Mouse (Mus musculus) neural tube, embryonic 12.5 days (tissue): ENCODE measurements around the gene Mdc1. TPM values are rescaled to one million over a fixed set of nuclear protein-coding genes. Genes with fewer than 3 reads are reported as not detected.

ENCODE experiments used
- ATAC-seq: fragments of 200-750 bp; cut with Nextera tagmentation; 2 replicates; pipeline ENCODE4 v1.8.0; 2017; ENCODE audit warnings: low read depth, mild to moderate bottlenecking, moderate TSS enrichment, moderate library complexity; ENCODE audit not compliant: low FRiP score
- H3K27ac ChIP-seq: fragments of 300-500 bp; sonication (generic); 2 replicates; pipeline ENCODE4 v1.5.1; 2016
- H3K27me3 ChIP-seq: fragments of 300-500 bp; sonication (generic); replicated peaks from 2 replicates; pipeline ENCODE4 v1.6.1; 2016; ENCODE audit warnings: mild to moderate bottlenecking
- H3K36me3 ChIP-seq: fragments of 300-500 bp; sonication (generic); 2 replicates; pipeline ENCODE4 v1.6.1; 2016; ENCODE audit warnings: mild to moderate bottlenecking
- H3K4me1 ChIP-seq: fragments of 300-500 bp; sonication (generic); 2 replicates; pipeline ENCODE4 v1.6.1; 2016
- H3K4me2 ChIP-seq: fragments of 300-500 bp; sonication (generic); replicated peaks from 2 replicates; pipeline ENCODE4 v1.6.1; 2016; ENCODE audit warnings: mild to moderate bottlenecking
- H3K4me3 ChIP-seq: fragments of 300-500 bp; sonication (generic); 2 replicates; pipeline ENCODE4 v1.5.1; 2016
- H3K9ac ChIP-seq: fragments of 300-500 bp; sonication (generic); 2 replicates; pipeline ENCODE4 v1.6.1; 2016; ENCODE audit warnings: mild to moderate bottlenecking
- H3K9me3 ChIP-seq: fragments of 300-500 bp; sonication (generic); 2 replicates; pipeline ENCODE4 v1.6.1; 2016; ENCODE audit warnings: mild to moderate bottlenecking
- WGBS: fragments of 180-500 bp; shearing (Covaris S2); methylation state at CpG from one replicate; pipeline ENCODE4 v1.1.7; 2016; 5-methylcytosine and 5-hydroxymethylcytosine counted together
- polyA plus RNA-seq: library from polyadenylated mRNA; unstranded; fragments of >200 nt; fragmentation: Nextera tagmentation; extraction: Ambion mirVana; gene quantifications from 2 replicates; pipeline ENCODE4 v1.2.1, GENCODE M21; 2016

The Mdc1 gene
- 13.6 and 14.7 TPM in 2 replicates for polyA plus RNA-seq

GRCm38 (mm10) chr17:35841076-35841950 is at the start of gene Mdc1:
Gene Mdc1 (plus strand): TSS chr17:35841515.
- Histone ChIP-seq H3K36me3 (peaks cover 21% of the 10 kb centered on the region), H3K9me3 (no peaks in the 10 kb centered on the region), H3K4me3 (peak within 1 kb of the TSS; percentile 53), H3K9ac (peak within 1 kb of the TSS; percentile 64), H3K27me3 (no peaks in the 10 kb centered on the region), H3K4me2 (peak within 1 kb of the TSS; percentile 65), H3K27ac (0 out of 2 replicates have a peak within 1 kb of the TSS, but pooled peaks have one; percentile 26), H3K4me1 (peaks cover 16% of the 10 kb centered on the region)
- under 1% methylated on average over 59 of the region's 59 CpGs for WGBS
- peak; percentile 88 for ATAC-seq

DNA sequence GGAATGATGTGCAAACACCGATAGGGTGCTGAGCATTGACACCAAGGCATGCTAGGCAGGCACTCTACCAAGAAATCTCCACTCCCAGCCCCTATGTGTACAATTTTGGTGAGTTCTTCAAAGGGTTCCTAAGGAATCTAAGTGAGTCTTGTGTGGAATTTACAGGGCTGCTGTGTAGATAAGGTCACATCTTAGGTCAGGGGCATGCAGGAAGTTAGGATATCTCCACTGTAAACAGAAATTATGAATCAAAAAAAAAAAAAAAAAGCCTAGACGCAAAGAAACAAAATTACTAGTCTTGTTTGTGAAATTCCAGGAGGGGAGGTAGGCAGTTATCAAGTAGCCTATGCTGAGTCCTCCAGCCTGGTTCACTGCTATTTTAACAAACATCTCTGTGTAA is 48.5 kb upstream of the Mdc1 start:
- Histone ChIP-seq H3K27ac (no peak overlapping the region), H3K4me2 (no peak overlapping the region), H3K4me3 (no peak overlapping the region), H3K36me3 (no peaks in the 10 kb centered on the region), H3K27me3 (no peaks in the 10 kb centered on the region), H3K9ac (no peak overlapping the region), H3K4me1 (no peaks in the 10 kb centered on the region), H3K9me3 (no peaks in the 10 kb centered on the region)
- ATAC-seq = no peak
- 92% methylated on average over 2 of the region's 2 CpGs for WGBS

GRCm38 (mm10) chr17:35795099-35795498 is 46.2 kb upstream of the Mdc1 start:
- H3K4me1 ChIP-seq = no peaks in the 10 kb centered on the region
- WGBS = 60% methylated on average over 2 of the region's 2 CpGs
- no peak overlapping the region for H3K4me2 ChIP-seq
- ATAC-seq = no peak
- no peak overlapping the region for H3K9ac ChIP-seq
- no peak overlapping the region for H3K27ac ChIP-seq
- H3K27me3 ChIP-seq = no peaks in the 10 kb centered on the region
- no peaks in the 10 kb centered on the region for H3K36me3 ChIP-seq
- H3K4me3 ChIP-seq = no peak overlapping the region
- H3K9me3 ChIP-seq = no peaks in the 10 kb centered on the region

DNA sequence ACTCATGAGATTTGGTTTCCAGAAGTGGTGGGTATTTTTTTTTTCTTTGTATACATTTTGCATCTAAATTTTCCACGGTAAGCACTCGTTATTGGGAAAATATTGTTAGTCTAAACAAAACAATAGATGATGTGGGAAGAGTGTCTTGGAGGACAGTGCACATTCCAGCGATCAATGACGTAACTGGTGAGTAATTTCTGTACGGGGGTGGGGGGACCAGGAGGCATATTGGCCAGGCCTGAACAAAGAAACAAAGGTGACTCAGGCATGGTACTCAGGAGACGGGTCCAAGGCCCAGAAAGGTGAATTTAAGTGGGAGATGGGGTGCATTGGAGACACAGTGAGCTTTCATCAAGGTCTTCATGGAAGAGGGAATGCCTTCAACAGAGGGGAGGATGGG is 45.7 kb upstream of the Mdc1 start:
- no peak overlapping the region for H3K4me2 ChIP-seq
- H3K27me3 ChIP-seq = no peaks in the 10 kb centered on the region
- no peaks in the 10 kb centered on the region for H3K9me3 ChIP-seq
- H3K9ac ChIP-seq = no peak overlapping the region
- WGBS = 89% methylated on average over 6 of the region's 6 CpGs
- H3K4me1 ChIP-seq = no peaks in the 10 kb centered on the region
- no peak overlapping the region for H3K27ac ChIP-seq
- no peak overlapping the region for H3K4me3 ChIP-seq
- H3K36me3 ChIP-seq = no peaks in the 10 kb centered on the region
- no peak for ATAC-seq

GRCm38 (mm10) chr17:35796835-35797234 is 44.5 kb upstream of the Mdc1 start:
- 80% methylated on average over 5 of the region's 5 CpGs for WGBS
- no peaks in the 10 kb centered on the region for H3K4me1 ChIP-seq
- no peaks in the 10 kb centered on the region for H3K9me3 ChIP-seq
- no peak overlapping the region for H3K27ac ChIP-seq
- H3K36me3 ChIP-seq = no peaks in the 10 kb centered on the region
- no peaks in the 10 kb centered on the region for H3K27me3 ChIP-seq
- no peak overlapping the region for H3K4me3 ChIP-seq
- no peak overlapping the region for H3K9ac ChIP-seq
- no peak for ATAC-seq
- no peak overlapping the region for H3K4me2 ChIP-seq

DNA sequence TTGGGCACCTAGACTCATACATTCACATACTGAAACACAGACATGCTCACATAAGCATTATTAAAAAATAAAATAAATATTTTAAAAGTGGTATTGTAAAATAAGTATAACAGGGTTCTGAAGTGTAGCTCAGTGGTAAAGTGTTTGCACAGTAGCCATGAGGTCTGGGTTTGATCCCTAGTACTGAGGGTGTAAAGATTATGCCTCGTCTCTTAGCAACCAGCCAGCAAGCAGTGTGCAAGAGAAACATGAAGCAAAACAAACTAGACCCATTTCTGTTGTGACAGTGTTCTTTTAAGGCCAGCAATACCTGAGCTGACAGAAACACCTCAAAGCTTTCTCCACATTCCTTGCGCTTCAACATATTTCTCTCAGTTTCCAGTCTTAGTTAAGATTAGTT is 40.4 kb upstream of the Mdc1 start:
- ATAC-seq = no peak
- H3K27ac ChIP-seq = no peak overlapping the region
- H3K4me1 ChIP-seq = no peaks in the 10 kb centered on the region
- H3K27me3 ChIP-seq = no peaks in the 10 kb centered on the region
- H3K36me3 ChIP-seq = no peaks in the 10 kb centered on the region
- H3K4me3 ChIP-seq = no peak overlapping the region
- H3K9me3 ChIP-seq = no peaks in the 10 kb centered on the region
- no peak overlapping the region for H3K4me2 ChIP-seq
- 76% methylated on average over 2 of the region's 2 CpGs for WGBS
- no peak overlapping the region for H3K9ac ChIP-seq

DNA sequence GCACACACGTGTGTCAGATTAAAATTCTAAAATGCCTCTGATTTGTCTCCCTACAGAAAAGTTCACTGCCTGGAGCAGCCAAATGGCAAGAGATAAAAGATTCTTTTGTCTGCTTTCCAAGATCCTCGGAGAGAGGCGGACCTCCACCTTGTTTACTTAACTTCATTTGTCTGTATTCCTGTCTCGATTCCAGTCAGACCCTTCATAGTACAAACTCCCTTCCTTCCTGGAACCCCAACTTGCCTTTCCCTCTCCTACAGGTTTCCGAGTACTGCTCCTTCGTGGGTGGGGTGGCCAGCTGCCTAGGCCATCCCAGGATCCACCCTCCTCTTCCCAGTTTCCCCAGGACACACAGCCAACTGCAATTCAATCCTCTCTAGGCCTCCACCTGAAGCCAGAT is 38.3 kb upstream of the Mdc1 start:
- ATAC-seq = no peak
- H3K9ac ChIP-seq = no peak overlapping the region
- no peaks in the 10 kb centered on the region for H3K9me3 ChIP-seq
- no peak overlapping the region for H3K4me2 ChIP-seq
- H3K36me3 ChIP-seq = no peaks in the 10 kb centered on the region
- WGBS = 68% methylated on average over 6 of the region's 6 CpGs
- no peak overlapping the region for H3K4me3 ChIP-seq
- H3K27ac ChIP-seq = no peak overlapping the region
- no peaks in the 10 kb centered on the region for H3K4me1 ChIP-seq
- no peaks in the 10 kb centered on the region for H3K27me3 ChIP-seq

DNA sequence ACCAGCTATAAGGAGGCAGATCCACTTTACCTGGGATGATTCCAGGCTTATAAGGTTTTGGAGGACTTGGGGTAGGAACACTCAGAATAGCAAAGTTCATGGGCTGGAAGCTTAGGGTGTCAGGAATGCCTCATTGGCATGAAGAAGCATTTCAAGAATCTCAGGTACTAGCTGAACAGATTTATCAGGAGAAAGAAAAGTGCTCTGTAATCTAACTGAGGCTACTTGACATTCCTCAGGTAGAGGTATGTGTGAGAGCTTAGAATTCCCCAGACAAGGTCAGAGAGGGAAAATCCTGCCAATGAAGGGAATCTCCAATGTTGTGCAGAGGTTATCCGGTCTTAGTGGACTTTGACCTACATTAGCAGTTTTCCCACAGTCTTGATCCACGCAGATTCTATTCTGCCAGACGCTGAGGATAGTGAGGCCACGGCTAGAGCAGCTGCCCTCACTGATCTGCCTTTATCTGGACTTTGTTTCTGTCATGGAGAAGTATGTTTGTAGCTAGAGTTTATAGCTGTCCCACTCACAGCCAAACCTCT is 37.4 kb upstream of the Mdc1 start:
- Histone ChIP-seq H3K27me3 (no peaks in the 10 kb centered on the region), H3K4me1 (no peaks in the 10 kb centered on the region), H3K4me3 (no peak overlapping the region), H3K9ac (no peak overlapping the region), H3K27ac (no peak overlapping the region), H3K36me3 (no peaks in the 10 kb centered on the region), H3K9me3 (no peaks in the 10 kb centered on the region), H3K4me2 (no peak overlapping the region)
- ATAC-seq = no peak
- 85% methylated on average over 4 of the region's 4 CpGs for WGBS

- H3K9me3 ChIP-seq = no peaks in the 10 kb centered on the region
- WGBS = 73% methylated on average over 9 of the region's 9 CpGs
- no peak overlapping the region for H3K9ac ChIP-seq
- no peaks in the 10 kb centered on the region for H3K4me1 ChIP-seq
- no peak for ATAC-seq
- no peak overlapping the region for H3K4me3 ChIP-seq
- no peak overlapping the region for H3K27ac ChIP-seq
- no peaks in the 10 kb centered on the region for H3K36me3 ChIP-seq
- no peak overlapping the region for H3K4me2 ChIP-seq
- no peaks in the 10 kb centered on the region for H3K27me3 ChIP-seq
These were observed 33.2 kb upstream of the Mdc1 start for GRCm38 (mm10) chr17:35808073-35808472.

DNA sequence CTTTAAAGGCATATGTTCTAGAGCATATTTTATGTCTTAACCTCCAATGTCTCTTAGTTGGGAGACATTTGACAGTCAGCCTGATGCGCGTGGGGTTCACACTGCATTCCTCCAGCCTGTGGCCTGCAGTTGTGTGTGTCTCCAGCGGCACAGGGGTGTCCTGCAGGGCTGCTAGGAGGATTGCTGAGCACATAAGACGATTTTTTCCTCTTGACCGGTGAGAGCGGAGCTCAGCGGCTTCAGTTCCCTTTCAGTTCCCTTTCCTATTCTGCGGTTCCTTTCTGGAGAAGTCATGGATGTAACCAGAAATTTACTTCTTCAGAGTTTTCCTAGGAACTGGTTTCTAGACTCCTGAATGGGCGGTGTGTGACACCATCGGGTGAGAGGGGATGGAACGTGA is 31.9 kb upstream of the Mdc1 start:
- Histone ChIP-seq H3K27ac (no peak overlapping the region), H3K4me2 (no peak overlapping the region), H3K4me1 (no peaks in the 10 kb centered on the region), H3K36me3 (no peaks in the 10 kb centered on the region), H3K9me3 (no peaks in the 10 kb centered on the region), H3K27me3 (no peaks in the 10 kb centered on the region), H3K4me3 (no peak overlapping the region), H3K9ac (no peak overlapping the region)
- 88% methylated on average over 11 of the region's 11 CpGs for WGBS
- ATAC-seq = no peak

- no peak for ATAC-seq
- H3K27ac ChIP-seq = no peak overlapping the region
- no peaks in the 10 kb centered on the region for H3K36me3 ChIP-seq
- WGBS = 88% methylated on average over 5 of the region's 5 CpGs
- H3K4me1 ChIP-seq = no peaks in the 10 kb centered on the region
- no peaks in the 10 kb centered on the region for H3K9me3 ChIP-seq
- H3K4me3 ChIP-seq = no peak overlapping the region
- H3K4me2 ChIP-seq = no peak overlapping the region
- no peak overlapping the region for H3K9ac ChIP-seq
- no peaks in the 10 kb centered on the region for H3K27me3 ChIP-seq
These were observed 30.2 kb upstream of the Mdc1 start for GRCm38 (mm10) chr17:35810900-35811648.

DNA sequence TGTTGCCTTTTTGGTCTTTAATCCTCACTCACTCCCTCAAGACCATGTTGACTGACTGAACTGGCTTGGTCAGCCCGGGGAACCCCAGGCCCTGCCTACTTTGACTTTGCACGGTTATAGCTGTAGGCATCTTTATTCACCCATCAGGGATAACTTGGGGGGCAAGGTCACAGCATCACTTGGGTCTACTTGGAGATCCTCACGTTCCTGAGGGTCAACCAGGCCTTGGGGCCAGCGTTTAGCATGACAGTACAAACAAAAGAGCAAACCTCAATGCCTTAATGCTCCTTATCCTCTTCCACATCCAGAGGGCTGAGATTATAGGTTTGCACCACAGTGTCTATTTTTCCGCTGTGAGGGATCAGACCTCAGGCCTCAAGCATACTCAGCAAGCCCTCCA is 29.0 kb upstream of the Mdc1 start:
- ATAC-seq = no peak
- no peaks in the 10 kb centered on the region for H3K36me3 ChIP-seq
- H3K4me1 ChIP-seq = 0 out of 2 replicates have a peak, but pooled peaks cover 9% of the 10 kb centered on the region
- no peak overlapping the region for H3K9ac ChIP-seq
- H3K27me3 ChIP-seq = no peaks in the 10 kb centered on the region
- 73% methylated on average over 5 of the region's 5 CpGs for WGBS
- no peak overlapping the region for H3K27ac ChIP-seq
- no peak overlapping the region for H3K4me2 ChIP-seq
- no peaks in the 10 kb centered on the region for H3K9me3 ChIP-seq
- no peak overlapping the region for H3K4me3 ChIP-seq
